ENCODE assay signal across 8 mouse cellular contexts in genomic region chr1:64616881-64617714, GRCm38 (mm10). TPM values are rescaled to one million over a fixed set of nuclear protein-coding genes. Genes with fewer than 3 reads are reported as not detected.
DNase-seq lines count a peak whose midpoint lies in the region; ATAC-seq lines count a peak whose summit lies in the region.

TSS of gene Mettl21a (minus strand) at chr1:64617242.

- intact Hi-C loops in gastrocnemius, postnatal 14 days (cut with DNase I; ENCODE audit: low total_unique reads): loop anchor here (5.0 kb wide), 1 partner anchor 90 kb away; no protein-coding TSS in a partner anchor
- intact Hi-C loops in left cerebral cortex, postnatal 14 days (cut with DNase I): loop anchor here (2.0 to 10.0 kb wide), 5 partner anchors 75 to 960 kb away; partner anchors contain the start of gene Ccnyl1

- ATAC-seq in inflammation-experienced regulatory T-cells, adult 6 months: peak; percentile 85

- peak; percentile 93 for DNase-seq in adipocyte (ENCODE audit: low spot score)
- peak; percentile 94 for DNase-seq in embryo, embryonic 10 days (ENCODE audit: low spot score)
- DNase-seq in gastrocnemius, postnatal 14 days: peak; percentile 94
- DNase-seq in left cerebral cortex, postnatal 14 days (ENCODE audit: low spot score in 2 of 2): peak; percentile 94 to 95
- peak; percentile 93 for DNase-seq in mesoderm, embryonic 11.5 days (ENCODE audit: low read depth, low spot score)
- DNase-seq in right cerebral cortex, postnatal 36 days (ENCODE audit: low spot score in 2 of 2): peak; percentile 90 to 94
- peak; percentile 90 for DNase-seq in yolk sac, embryonic 10.5 days (ENCODE audit: low spot score)

RNA-seq across cellular contexts. Expression of gene Mettl21a, which starts in this region (rescaled TPM):
- total RNA-seq in gastrocnemius, postnatal 14 days (2021): 10 to 100 TPM in 1 of 2 experiments, 1 to 10 TPM in 1; 7.1 to 12.6 TPM
- 10 to 100 TPM; 25.7 to 33.4 (median 29.1) TPM for polyA plus RNA-seq in inflammation-experienced regulatory T-cells, adult 6 months (2017; shearing (Covaris generic))
- total RNA-seq in left cerebral cortex, postnatal 14 days (2021): 10 to 100 TPM in 1 of 2 experiments, 1 to 10 TPM in 1; 8.7 to 11.1 TPM

Comparison
In these comparisons a context has a peak if more than half of its experiments do, and no peak if none do; other contexts are left out.
1. Peak in every context shown above with its lines: DNase-seq and ATAC-seq.